Mouse (Mus musculus): Measurements from ENCODE around the gene Olfr791.

The Olfr791 gene

GRCm38 (mm10) chr10:129521492-129521891 lies at the start of gene Olfr791:
Olfr791 (plus strand) TSS chr10:129521792.
- DNase-seq (ENCODE audit: low spot score), result no peak

DNA sequence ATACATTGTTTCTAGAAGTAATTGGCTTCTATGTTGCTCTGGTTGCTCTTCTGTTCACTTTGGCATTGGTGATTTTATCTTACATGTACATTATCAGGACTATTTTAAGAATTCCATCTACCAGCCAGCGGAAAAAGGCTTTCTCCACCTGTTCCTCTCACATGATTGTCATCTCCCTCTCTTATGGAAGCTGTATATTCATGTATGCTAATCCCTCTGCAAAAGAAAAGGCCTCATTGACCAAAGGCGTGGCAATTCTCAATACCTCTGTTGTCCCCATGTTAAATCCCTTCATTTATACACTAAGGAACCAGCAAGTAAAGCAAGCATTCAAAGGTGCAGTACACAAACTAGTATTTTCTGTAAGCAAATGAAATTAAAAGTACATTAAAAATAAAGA lies 48.3 kb upstream of the Olfr791 start:
- no peak for DNase-seq (ENCODE audit: low spot score)

- DNase-seq (ENCODE audit: low spot score), result no peak
These were observed 47.9 kb upstream of the Olfr791 start for GRCm38 (mm10) chr10:129473723-129474122.

DNA sequence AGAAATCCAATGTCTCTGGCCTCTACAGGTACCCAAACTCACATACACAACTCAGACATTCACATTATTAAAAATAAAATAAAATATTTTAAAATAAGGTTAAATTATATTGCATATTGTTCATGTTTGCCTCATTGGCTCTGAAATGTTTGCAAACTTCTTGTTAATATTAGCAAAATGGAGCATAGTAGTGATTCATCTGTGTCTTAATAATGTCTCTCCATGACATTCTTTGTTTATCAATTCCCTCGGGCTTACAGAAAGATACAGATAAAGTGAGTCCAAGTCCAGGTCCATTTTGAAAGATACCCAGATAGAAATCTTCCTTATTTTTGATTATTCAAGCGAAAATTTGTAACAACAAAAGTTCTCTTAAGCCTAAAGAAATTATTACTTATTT lies 37.1 kb upstream of the Olfr791 start, which contains the start of gene Olfr789:
Olfr789 (plus strand) TSS at position 301 of the 400 bp plus-strand sequence.
- DNase-seq (ENCODE audit: low spot score), result no peak

- DNase-seq (ENCODE audit: low spot score), result no peak
These were observed 31.5 kb upstream of the Olfr791 start for GRCm38 (mm10) chr10:129490101-129490500.

GRCm38 (mm10) chr10:129498192-129498591 lies 23.4 kb upstream of the Olfr791 start, which contains the start of gene Olfr790:
Olfr790 (plus strand) TSS chr10:129498492.
- DNase-seq (ENCODE audit: low spot score), result no peak

- no peak for DNase-seq (ENCODE audit: low spot score)
These were observed 17.3 kb downstream of the Olfr791 start, which contains the start of gene Olfr792 for GRCm38 (mm10) chr10:129538862-129539261. Olfr792 (plus strand) TSS chr10:129539162.

DNA sequence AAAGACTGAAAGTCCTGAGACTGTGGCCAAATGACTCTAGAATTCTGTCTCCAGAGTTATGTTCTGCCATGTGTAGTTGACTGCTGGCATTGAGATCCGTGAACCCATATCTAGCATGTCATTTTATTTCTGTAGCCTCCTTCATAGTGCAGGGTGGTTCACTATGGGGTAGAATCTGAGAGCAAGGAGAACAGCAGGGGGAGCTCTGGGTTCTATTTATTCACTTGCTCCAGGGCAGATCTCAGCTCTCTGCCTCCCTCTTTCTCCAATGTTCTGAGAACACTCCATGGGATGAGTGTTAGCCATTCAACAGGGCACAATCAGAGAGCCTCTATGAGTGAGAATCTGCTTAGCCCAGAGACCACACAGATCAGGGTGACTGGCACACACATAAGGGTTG lies 27.8 kb downstream of the Olfr791 start:
- DNase-seq (ENCODE audit: low spot score), result no peak

DNA sequence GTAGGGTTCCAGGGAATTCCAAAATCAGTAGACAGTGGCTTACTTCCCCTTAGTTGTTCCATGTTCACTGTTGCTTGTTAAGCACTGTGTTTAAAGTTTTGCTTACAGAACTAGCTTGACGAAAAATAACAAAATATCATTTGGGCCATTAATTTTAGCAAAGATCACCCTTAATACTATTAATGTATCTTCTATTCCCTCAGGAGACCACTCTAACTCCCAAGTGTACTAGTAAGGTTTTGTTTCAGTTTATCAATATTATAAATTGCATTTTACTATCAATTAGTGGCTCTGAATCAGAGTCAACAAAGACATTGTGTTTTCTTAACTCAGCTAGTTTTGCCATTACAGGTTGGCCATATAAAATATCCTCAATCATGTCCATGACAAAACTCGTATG lies 45.8 kb downstream of the Olfr791 start, which contains the start of gene Olfr794:
Olfr794 (plus strand) TSS at position 301 of the 400 bp plus-strand sequence.
- no peak for DNase-seq (ENCODE audit: low spot score)

DNA sequence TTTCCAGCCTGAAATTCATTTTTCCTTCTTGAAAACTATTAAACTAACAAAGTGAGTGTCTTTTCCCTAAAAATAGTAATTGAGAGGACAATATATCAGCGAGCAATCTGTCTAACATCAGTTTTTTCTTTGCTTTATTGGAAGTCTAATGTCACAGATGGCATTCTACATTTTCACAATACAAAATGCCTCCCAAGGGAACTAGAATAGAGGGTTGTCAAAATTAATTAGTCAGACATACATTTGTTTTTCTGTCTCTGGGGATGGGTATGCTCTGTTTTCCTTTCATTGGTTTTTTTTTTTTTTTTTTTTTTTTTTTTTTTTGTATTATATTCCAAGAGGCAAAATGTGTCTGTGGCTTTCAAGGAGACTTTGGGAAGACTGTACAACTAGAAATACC lies 55.5 kb downstream of the Olfr791 start:
- no peak for DNase-seq (ENCODE audit: low spot score)
